Mouse (Mus musculus) activated CD4-positive, CD25-positive, alpha-beta regulatory T cell, adult 4 months (primary cell): ENCODE measurements around the gene Cplx3. TPM values are rescaled to one million over a fixed set of nuclear protein-coding genes. Genes with fewer than 3 reads are reported as not detected.

Experiments used
- ATAC-seq: one replicate; pipeline ENCODE4 v1.8.0; 2017
- polyA plus RNA-seq, 2 experiments: library from polyadenylated mRNA; unstranded; fragments of 100-300 nt; shearing (Covaris generic); gene quantifications; one replicate each; pipeline ENCODE4 v1.2.1; 2017

Cplx3 gene
- polyA plus RNA-seq = not detected

GRCm38 (mm10) chr9:57606139-57606851, at the start of gene Cplx3:
TSS of gene Cplx3 (minus strand) at chr9:57606281.
- no peak for ATAC-seq

- ATAC-seq = peak; percentile 70
Observed at GRCm38 (mm10) chr9:57655749-57656148, 49.7 kb upstream of the Cplx3 start.

- ATAC-seq = no peak
Observed at GRCm38 (mm10) chr9:57654966-57655365, 48.9 kb upstream of the Cplx3 start.

GRCm38 (mm10) chr9:57653283-57653682, 47.2 kb upstream of the Cplx3 start, which contains the start of gene Csk:
TSS of gene Csk (minus strand) at chr9:57653631.
- no peak for ATAC-seq

- no peak for ATAC-seq
Observed at GRCm38 (mm10) chr9:57652855-57653254, 46.8 kb upstream of the Cplx3 start.

GRCm38 (mm10) chr9:57652351-57652750, 46.3 kb upstream of the Cplx3 start:
- ATAC-seq = no peak

GRCm38 (mm10) chr9:57650786-57651311, 44.8 kb upstream of the Cplx3 start:
- peak; percentile 50 for ATAC-seq

- ATAC-seq = no peak
Observed at GRCm38 (mm10) chr9:57650130-57650785, 44.2 kb upstream of the Cplx3 start.

GRCm38 (mm10) chr9:57647286-57648108, 41.4 kb upstream of the Cplx3 start:
- ATAC-seq = peak; percentile 50

GRCm38 (mm10) chr9:57646551-57647103, 40.5 kb upstream of the Cplx3 start:
- ATAC-seq = peak; percentile 43

GRCm38 (mm10) chr9:57644944-57645893, 39.1 kb upstream of the Cplx3 start:
- peak; percentile 34 for ATAC-seq

GRCm38 (mm10) chr9:57644442-57644943, 38.4 kb upstream of the Cplx3 start:
- no peak for ATAC-seq

GRCm38 (mm10) chr9:57643856-57644180, 37.7 kb upstream of the Cplx3 start:
- peak; percentile 13 for ATAC-seq

GRCm38 (mm10) chr9:57643169-57643855, 37.2 kb upstream of the Cplx3 start:
- ATAC-seq = no peak

GRCm38 (mm10) chr9:57641775-57642550, 35.9 kb upstream of the Cplx3 start:
- no peak for ATAC-seq

GRCm38 (mm10) chr9:57641022-57641421, 34.9 kb upstream of the Cplx3 start:
- no peak for ATAC-seq

GRCm38 (mm10) chr9:57640384-57640783, 34.3 kb upstream of the Cplx3 start:
- ATAC-seq = peak; percentile 85

- ATAC-seq = no peak
Observed at GRCm38 (mm10) chr9:57639661-57640328, 33.7 kb upstream of the Cplx3 start.
